Mouse (Mus musculus) stomach, embryonic 14.5 days (tissue): ENCODE measurements around the gene Itga8. TPM values are rescaled to one million over a fixed set of nuclear protein-coding genes. Genes with fewer than 3 reads are reported as not detected.

Experiments
- ATAC-seq: fragments of 200-750 bp; cut with Nextera tagmentation; 2 replicates; pipeline ENCODE4 v1.8.0; 2017; ENCODE audit warnings: low read depth, moderate TSS enrichment; ENCODE audit not compliant: insufficient number of reproducible peaks, insufficient read depth, low FRiP score
- H3K27ac ChIP-seq: fragments of 300-500 bp; sonication (generic); 2 replicates; pipeline ENCODE4 v1.5.1; 2014; ENCODE audit warnings: mild to moderate bottlenecking, low read length, moderate library complexity, mixed read lengths
- H3K27me3 ChIP-seq: fragments of 300-500 bp; sonication (generic); 2 replicates; pipeline ENCODE4 v1.6.1; 2014; ENCODE audit warnings: low read length, control low read depth, mixed read lengths; ENCODE audit not compliant: control insufficient read depth, insufficient read depth
- H3K36me3 ChIP-seq: fragments of 300-500 bp; sonication (generic); 2 replicates; pipeline ENCODE4 v1.6.1; 2014; ENCODE audit warnings: mild to moderate bottlenecking, control low read depth, low read length, moderate library complexity, mixed read lengths; ENCODE audit not compliant: control insufficient read depth, insufficient read depth
- H3K4me1 ChIP-seq: fragments of 300-500 bp; sonication (generic); 2 replicates; pipeline ENCODE4 v1.6.1; 2014; ENCODE audit warnings: low read length, control low read depth, mixed read lengths; ENCODE audit not compliant: control insufficient read depth, insufficient read depth
- H3K4me2 ChIP-seq: fragments of 300-500 bp; sonication (generic); replicated peaks from 2 replicates; pipeline ENCODE4 v1.6.1; 2014; ENCODE audit warnings: low read depth, low read length, control low read depth
- H3K4me3 ChIP-seq: fragments of 300-500 bp; sonication (generic); 2 replicates; pipeline ENCODE4 v1.5.1; 2014; ENCODE audit warnings: low read depth, low read length, control low read depth
- H3K9ac ChIP-seq: fragments of 300-500 bp; sonication (generic); replicated peaks from 2 replicates; pipeline ENCODE4 v1.6.1; 2014; ENCODE audit warnings: low read depth, mild to moderate bottlenecking, control low read depth, low read length, moderate library complexity, mixed read lengths
- H3K9me3 ChIP-seq: fragments of 300-500 bp; sonication (generic); 2 replicates; pipeline ENCODE4 v1.6.1; 2016; ENCODE audit warnings: low read depth, low read length, control low read depth; ENCODE audit not compliant: control insufficient read depth
- WGBS: fragments of 180-500 bp; shearing (Covaris S2); extraction: QIAGEN DNeasy Blood & Tissue Kit; methylation state at CpG from one replicate; pipeline ENCODE4 v1.1.7; 2014; 5-methylcytosine and 5-hydroxymethylcytosine counted together
- polyA plus RNA-seq: library from polyadenylated mRNA; unstranded; fragments of >200 nt; fragmentation: Nextera tagmentation; extraction: Ambion mirVana; gene quantifications from 2 replicates; pipeline ENCODE4 v1.2.1, GENCODE M21; 2014

Gene Itga8
- polyA plus RNA-seq, 1 experiment from 2014 or later, result 26.5 TPM

- Histone ChIP-seq H3K4me2 (no peak overlapping the region), H3K36me3 (no peaks in the 10 kb centered on the region), H3K4me3 (no peak overlapping the region), H3K4me1 (no peaks in the 10 kb centered on the region), H3K27ac (no peak overlapping the region), H3K9ac (no peak overlapping the region), H3K9me3 (no peaks in the 10 kb centered on the region), H3K27me3 (no peaks in the 10 kb centered on the region)
- WGBS, result 84% methylated on average over 2 of the region's 2 CpGs
- ATAC-seq, result no peak
Measured at GRCm38 (mm10) chr2:12090993-12091392, 210.7 kb downstream of the Itga8 start.

- no peak overlapping the region for H3K27ac ChIP-seq
- H3K4me3 ChIP-seq, result no peak overlapping the region
- ATAC-seq, result no peak
- H3K4me2 ChIP-seq, result no peak overlapping the region
- WGBS, result 87% methylated on average over 2 of the region's 2 CpGs
- H3K4me1 ChIP-seq, result no peaks in the 10 kb centered on the region
- H3K9me3 ChIP-seq, result no peaks in the 10 kb centered on the region
- H3K9ac ChIP-seq, result no peak overlapping the region
- H3K36me3 ChIP-seq, result no peaks in the 10 kb centered on the region
- no peaks in the 10 kb centered on the region for H3K27me3 ChIP-seq
Measured at GRCm38 (mm10) chr2:12085492-12085891, 216.2 kb downstream of the Itga8 start.

DNA sequence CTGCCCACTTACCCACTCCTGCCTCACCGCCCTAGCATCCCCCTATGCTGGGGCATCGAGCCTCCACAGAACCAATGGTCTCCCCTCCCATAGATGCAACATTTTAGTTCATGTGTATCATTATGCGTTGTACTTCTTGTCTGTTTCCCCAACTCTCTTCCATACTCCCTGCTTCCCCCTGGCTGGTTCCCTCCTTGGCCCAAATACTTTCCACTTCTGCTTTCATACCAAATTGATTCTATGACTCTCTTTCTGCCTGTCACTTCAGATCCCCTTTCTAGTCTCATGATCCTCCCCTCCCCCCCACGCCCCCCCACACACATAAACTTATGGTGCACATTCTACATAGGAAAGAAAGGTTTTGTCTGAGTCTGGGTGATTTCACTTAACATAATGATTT is 217.4 kb downstream of the Itga8 start:
- no peaks in the 10 kb centered on the region for H3K36me3 ChIP-seq
- H3K9me3 ChIP-seq, result no peaks in the 10 kb centered on the region
- H3K27me3 ChIP-seq, result no peaks in the 10 kb centered on the region
- H3K9ac ChIP-seq, result no peak overlapping the region
- no peaks in the 10 kb centered on the region for H3K4me1 ChIP-seq
- no peak overlapping the region for H3K4me2 ChIP-seq
- H3K4me3 ChIP-seq, result no peak overlapping the region
- 92% methylated on average over 4 of the region's 4 CpGs for WGBS
- no peak overlapping the region for H3K27ac ChIP-seq
- ATAC-seq, result no peak

GRCm38 (mm10) chr2:12077266-12077891 is 224.3 kb downstream of the Itga8 start:
- Histone ChIP-seq H3K9me3 (no peaks in the 10 kb centered on the region), H3K27ac (no peak overlapping the region), H3K4me3 (no peak overlapping the region), H3K36me3 (no peaks in the 10 kb centered on the region), H3K27me3 (no peaks in the 10 kb centered on the region), H3K9ac (no peak overlapping the region), H3K4me2 (no peak overlapping the region), H3K4me1 (no peaks in the 10 kb centered on the region)
- ATAC-seq, result no peak
- WGBS, result 73% methylated on average over 2 of the region's 2 CpGs

DNA sequence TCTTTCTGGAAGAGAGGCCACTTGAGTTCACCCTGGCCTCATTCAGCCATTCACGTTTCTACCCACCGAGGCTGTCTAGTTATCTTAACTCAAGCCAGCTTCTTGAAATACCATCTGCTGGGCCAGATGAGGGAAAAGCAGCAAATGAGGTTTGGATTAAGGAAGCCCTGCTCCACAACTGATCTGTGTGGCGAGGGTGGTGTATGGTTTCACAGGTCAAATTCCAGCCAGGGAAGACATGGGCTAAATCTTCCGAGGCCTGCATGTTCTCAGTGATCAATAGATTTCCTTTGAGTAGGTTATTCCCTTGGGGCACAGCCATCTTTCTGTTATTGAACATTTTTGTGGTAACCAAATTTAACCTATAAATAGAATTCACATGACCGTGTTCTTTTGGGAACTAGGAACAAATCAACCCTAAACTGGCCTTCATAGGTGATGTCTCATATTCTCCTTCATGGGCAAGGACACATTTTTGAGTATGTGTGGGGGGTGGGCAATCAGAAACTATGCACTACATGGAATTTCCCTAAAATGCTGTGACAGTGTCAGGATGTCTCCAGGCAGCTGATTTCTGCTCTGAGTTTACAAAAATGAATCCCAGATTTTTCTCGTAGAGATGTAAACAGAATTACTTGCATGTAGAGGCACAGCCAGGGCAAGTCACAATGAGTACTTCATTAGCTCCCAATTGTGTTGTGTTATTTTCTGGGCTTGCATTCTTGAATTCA is 235.9 kb downstream of the Itga8 start:
- Histone ChIP-seq H3K4me1 (peaks cover 6% of the 10 kb centered on the region; the same call in 1 of the 2 replicates), H3K36me3 (no peaks in the 10 kb centered on the region), H3K9ac (no peak overlapping the region), H3K27ac (no peak overlapping the region), H3K27me3 (no peaks in the 10 kb centered on the region), H3K9me3 (no peaks in the 10 kb centered on the region), H3K4me2 (no peak overlapping the region), H3K4me3 (no peak overlapping the region)
- no peak for ATAC-seq
- WGBS, result 46% methylated on average over 6 of the region's 6 CpGs

- Histone ChIP-seq H3K27ac (peak overlapping the region; percentile 66; the same call in 1 of the 2 replicates), H3K4me2 (no peak overlapping the region), H3K27me3 (no peaks in the 10 kb centered on the region), H3K9me3 (no peaks in the 10 kb centered on the region), H3K36me3 (no peaks in the 10 kb centered on the region), H3K4me1 (peaks cover 4% of the 10 kb centered on the region; the same call in 1 of the 2 replicates), H3K4me3 (no peak overlapping the region), H3K9ac (no peak overlapping the region)
- WGBS, result 31% methylated on average over 5 of the region's 5 CpGs
- peak; percentile 94 for ATAC-seq
Measured at GRCm38 (mm10) chr2:12060034-12060723, 241.5 kb downstream of the Itga8 start.

Other genes with a start within 250 kb of the Itga8 start
- gene Mindy3, start 117.5 kb upstream of the Itga8 start, polyA plus RNA-seq, result 32.5 and 33.1 TPM in 2 replicates